Comparison of ENCODE assay signal across 9 mouse cellular contexts in the genomic region with DNA sequence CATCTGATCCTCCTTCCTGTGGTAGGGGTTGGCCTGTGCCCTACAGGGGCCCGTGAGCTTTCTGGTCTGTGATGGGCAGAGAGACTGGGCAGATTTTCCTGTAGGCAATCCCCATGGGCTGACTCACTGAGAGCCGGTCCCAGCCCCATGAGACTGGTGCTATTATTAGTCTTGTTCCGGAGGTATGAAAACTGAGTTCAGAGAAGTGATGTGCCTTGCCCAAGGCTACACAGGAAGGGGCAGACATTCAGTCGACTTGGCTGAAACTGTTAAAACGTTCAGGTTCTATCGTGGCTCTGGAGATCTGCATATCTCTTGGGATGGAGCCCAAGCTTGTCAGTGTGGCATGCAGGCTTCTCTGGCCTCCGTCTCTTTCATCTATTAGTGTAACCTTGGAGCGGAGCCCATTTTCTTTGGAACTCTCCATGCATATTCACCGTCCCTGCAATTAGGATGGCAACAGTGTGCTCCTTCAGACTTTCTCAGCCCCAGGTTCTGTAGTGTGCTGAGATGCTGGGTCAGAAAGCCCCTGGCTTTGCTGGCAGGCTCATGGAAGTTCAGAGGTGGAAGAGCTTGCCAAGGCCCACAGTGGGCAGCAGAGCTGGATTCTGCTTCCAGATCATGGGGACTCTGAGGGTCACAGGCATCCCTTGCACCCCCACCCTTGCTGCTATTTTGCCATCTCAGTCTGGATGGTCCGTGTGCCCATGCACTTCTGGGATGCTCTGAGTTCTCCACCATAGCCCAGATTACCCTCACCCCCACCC. TPM values are rescaled to one million over a fixed set of nuclear protein-coding genes. Genes with fewer than 3 reads are reported as not detected.
DNase-seq lines count a peak whose midpoint lies in the region; ATAC-seq and TF ChIP-seq lines count a peak whose summit lies in the region.
"Had no signal": no experiment of that assay in that cellular context is flagged by ENCODE, and none has a peak within 500 bp of the region (broad histone marks: within the 10 kb centered on the region; RNA-seq: fewer than 3 reads in every experiment).

No protein-coding gene starts in this region.

- H3K4me3 ChIP-seq in midbrain, postnatal 0 days (ENCODE audit: low read depth, low read length) = no peak overlapping the region
- H3K4me3 ChIP-seq in midbrain, embryonic 15.5 days = no peak overlapping the region
- H3K4me3 ChIP-seq in embryonic facial prominence, embryonic 15.5 days (replicated peaks) = no peak overlapping the region
- H3K4me3 ChIP-seq in neural tube, embryonic 15.5 days (replicated peaks) = no peak overlapping the region
- H3K4me3 ChIP-seq: lung, embryonic 15.5 days had no signal

- H3K27ac ChIP-seq in midbrain, postnatal 0 days (ENCODE audit: low read depth, low read length) = no peak overlapping the region
- H3K27ac ChIP-seq in midbrain, embryonic 15.5 days = no peak overlapping the region
- no peak overlapping the region for H3K27ac ChIP-seq in embryonic facial prominence, embryonic 15.5 days (replicated peaks)
- H3K27ac ChIP-seq in neural tube, embryonic 15.5 days (replicated peaks) = no peak overlapping the region
- H3K27ac ChIP-seq: lung, embryonic 15.5 days had no signal

- no peaks in the 10 kb centered on the region for H3K9me3 ChIP-seq in midbrain, postnatal 0 days (ENCODE audit: low read length)
- no peaks in the 10 kb centered on the region for H3K9me3 ChIP-seq in midbrain, embryonic 15.5 days
- no peaks in the 10 kb centered on the region for H3K9me3 ChIP-seq in embryonic facial prominence, embryonic 15.5 days (replicated peaks)
- H3K9me3 ChIP-seq in neural tube, embryonic 15.5 days (replicated peaks) = no peaks in the 10 kb centered on the region
- H3K9me3 ChIP-seq: lung, embryonic 15.5 days had no signal

- TF ChIP-seq CTCF in midbrain, postnatal 0 days (IDR thresholded peaks at IDR 0.05) = no peak

- DNase-seq in cerebellum, postnatal 4 days (ENCODE audit: low spot score in 2 of 2) = no peak
- DNase-seq in midbrain, postnatal 0 days (ENCODE audit: low spot score) = peak; percentile 44
- DNase-seq in testis, postnatal 14 days (ENCODE audit: low spot score) = peak; percentile 75
- no peak for DNase-seq in left cerebral cortex, adult 18-20 months (ENCODE audit: low spot score in 2 of 2)

- ATAC-seq in cerebellum, adult (ENCODE audit: insufficient number of reproducible peaks, low FRiP score, low TSS enrichment) = 0 out of 2 replicates have a peak, but pooled peaks have one; percentile 38
- ATAC-seq in midbrain, postnatal 0 days (ENCODE audit: low FRiP score) = no peak
- ATAC-seq in midbrain, embryonic 15.5 days (replicated peaks) = no peak
- ATAC-seq in embryonic facial prominence, embryonic 15.5 days (ENCODE audit: insufficient number of reproducible peaks, low FRiP score, low TSS enrichment, low read depth) = 0 out of 2 replicates have a peak, but pooled peaks have one; percentile 29
- no peak for ATAC-seq in neural tube, embryonic 15.5 days (ENCODE audit: low FRiP score)

- WGBS in midbrain, postnatal 0 days = 50% methylated on average over 10 of the region's 10 CpGs
- whole genome bisulfite sequencing in midbrain, embryonic 15.5 days = 67% methylated on average over 10 of the region's 10 CpGs
- 41% methylated on average over 10 of the region's 10 CpGs for WGBS in embryonic facial prominence, embryonic 15.5 days
- 67% methylated on average over 10 of the region's 10 CpGs for WGBS in neural tube, embryonic 15.5 days

- no peaks in the 10 kb centered on the region for H3K27me3 ChIP-seq in midbrain, postnatal 0 days (ENCODE audit: insufficient read depth, low read length)
- no peaks in the 10 kb centered on the region for H3K27me3 ChIP-seq in midbrain, embryonic 15.5 days (replicated peaks)
- H3K27me3 ChIP-seq in embryonic facial prominence, embryonic 15.5 days = no peaks in the 10 kb centered on the region
- no peaks in the 10 kb centered on the region for H3K27me3 ChIP-seq in neural tube, embryonic 15.5 days (replicated peaks)
- H3K27me3 ChIP-seq: lung, embryonic 15.5 days had no signal

- peaks cover 4% of the 10 kb centered on the region; the same call in 1 of the 2 replicates for H3K4me1 ChIP-seq in midbrain, postnatal 0 days (ENCODE audit: insufficient read depth, low read length)
- H3K4me1 ChIP-seq in midbrain, embryonic 15.5 days = no peaks in the 10 kb centered on the region
- 0 out of 2 replicates have a peak, but pooled peaks cover 7% of the 10 kb centered on the region for H3K4me1 ChIP-seq in embryonic facial prominence, embryonic 15.5 days
- H3K4me1 ChIP-seq in neural tube, embryonic 15.5 days = peaks cover 4% of the 10 kb centered on the region; the same call in 1 of the 2 replicates

- no peaks in the 10 kb centered on the region for H3K36me3 ChIP-seq in midbrain, postnatal 0 days (ENCODE audit: insufficient read depth, low read length)
- H3K36me3 ChIP-seq in midbrain, embryonic 15.5 days (replicated peaks) = no peaks in the 10 kb centered on the region
- H3K36me3 ChIP-seq in embryonic facial prominence, embryonic 15.5 days = no peaks in the 10 kb centered on the region
- no peaks in the 10 kb centered on the region for H3K36me3 ChIP-seq in neural tube, embryonic 15.5 days
- H3K36me3 ChIP-seq: lung, embryonic 15.5 days had no signal

- H3K4me2 ChIP-seq in midbrain, postnatal 0 days (ENCODE audit: low read depth, low read length, poor library complexity, severe bottlenecking) = no peak overlapping the region
- H3K4me2 ChIP-seq in midbrain, embryonic 15.5 days = no peak overlapping the region
- H3K4me2 ChIP-seq in embryonic facial prominence, embryonic 15.5 days (replicated peaks) = no peak overlapping the region
- H3K4me2 ChIP-seq in neural tube, embryonic 15.5 days = no peak overlapping the region
- H3K4me2 ChIP-seq: lung, embryonic 15.5 days had no signal

- no peak overlapping the region for H3K9ac ChIP-seq in midbrain, postnatal 0 days (replicated peaks; ENCODE audit: low read length, poor library complexity, severe bottlenecking)
- H3K9ac ChIP-seq in midbrain, embryonic 15.5 days = no peak overlapping the region
- H3K9ac ChIP-seq in embryonic facial prominence, embryonic 15.5 days = no peak overlapping the region
- H3K9ac ChIP-seq in neural tube, embryonic 15.5 days (replicated peaks) = no peak overlapping the region
- H3K9ac ChIP-seq: lung, embryonic 15.5 days had no signal

RNA-seq across cellular contexts. Expression of gene Kcnj12, which starts 37.5 kb away (rescaled TPM):
- total RNA-seq in midbrain, postnatal 0 days (2014; rRNA removed) = 20.5 and 23.6 TPM in 2 replicates
- 3.1 and 3.2 TPM in 2 replicates for polyA plus RNA-seq in midbrain, postnatal 0 days (2015; fragmentation: Nextera tagmentation; extraction: Ambion mirVana)
- polyA plus RNA-seq in midbrain, embryonic 15.5 days (2015; fragmentation: Nextera tagmentation; extraction: Ambion mirVana) = 4.6 and 4.7 TPM in 2 replicates
- 1.7 and 3.0 TPM in 2 replicates for polyA plus RNA-seq in embryonic facial prominence, embryonic 15.5 days (2015; fragmentation: Nextera tagmentation; extraction: Ambion mirVana)
- 3.2 and 3.8 TPM in 2 replicates for polyA plus RNA-seq in neural tube, embryonic 15.5 days (2015; fragmentation: Nextera tagmentation; extraction: Ambion mirVana)
- total RNA-seq in left cerebral cortex, adult 18-20 months (2021) = 10 to 100 TPM; 18.9 to 19.0 TPM

Comparison
In these comparisons a context has a peak if more than half of its experiments do, and no peak if none do; other contexts are left out.
1. ATAC-seq: peak in cerebellum, adult (single experiment) and embryonic facial prominence, embryonic 15.5 days (single experiment); none in midbrain, postnatal 0 days (single experiment), midbrain, embryonic 15.5 days (single experiment) and neural tube, embryonic 15.5 days (single experiment).
2. DNase-seq: peak in midbrain, postnatal 0 days (single experiment) and testis, postnatal 14 days (single experiment); none in cerebellum, postnatal 4 days (0 of 2) and left cerebral cortex, adult 18-20 months (0 of 2).